Mouse (Mus musculus): ENCODE data around the gene Hand2. TPM values are rescaled to one million over a fixed set of nuclear protein-coding genes. Genes with fewer than 3 reads are reported as not detected.

Hand2 gene
- polyA plus RNA-seq, 1 experiment from 2014 or later = not detected

DNA sequence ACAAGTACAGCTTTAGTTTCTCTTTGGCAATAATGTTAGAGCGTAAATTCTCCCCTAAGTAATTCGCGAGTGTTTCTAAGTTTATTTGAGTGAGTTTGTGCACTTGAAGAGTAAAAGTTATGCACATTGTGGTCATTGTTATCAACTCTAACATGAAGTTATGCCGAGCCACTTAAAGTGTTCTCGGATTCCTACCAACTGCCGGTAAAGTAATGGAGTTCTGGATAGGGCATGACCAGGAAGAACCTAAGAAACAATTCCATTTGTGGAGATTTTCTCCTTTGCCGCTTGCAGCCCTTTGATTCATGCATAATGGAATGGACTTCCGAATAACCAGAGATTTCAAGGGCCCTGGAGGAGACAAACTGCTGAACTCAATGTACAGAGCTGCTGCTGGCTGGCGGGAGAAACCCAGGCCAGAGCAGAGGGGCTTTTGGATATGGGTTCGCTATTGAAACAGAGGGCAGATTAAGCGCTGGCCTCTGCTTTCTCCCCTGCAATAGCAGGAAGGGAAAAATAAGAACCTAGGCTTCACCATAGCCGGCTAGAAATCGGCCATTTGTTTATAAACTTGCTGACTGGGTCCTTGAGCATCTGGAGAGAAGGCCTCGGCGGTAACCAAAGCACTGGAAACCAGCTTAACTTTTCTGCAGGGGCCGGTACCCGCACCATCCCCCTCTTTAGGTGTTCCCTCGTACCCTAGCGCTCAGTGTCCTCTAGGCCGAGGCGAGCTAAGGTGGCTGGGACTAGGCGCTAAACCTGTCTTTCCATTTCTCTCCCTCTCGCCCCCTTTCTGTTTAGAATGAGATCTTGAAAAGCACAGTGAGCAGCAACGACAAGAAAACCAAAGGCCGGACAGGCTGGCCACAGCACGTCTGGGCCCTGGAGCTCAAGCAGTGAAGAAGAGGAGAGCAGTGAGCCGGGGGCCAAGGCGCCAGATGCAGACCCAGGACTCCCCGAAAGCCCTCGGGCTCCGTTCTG is 2.5 kb downstream of the Hand2 start:
- H3K9ac ChIP-seq (ENCODE audit: low read depth, low read length) = no peak overlapping the region
- H3K4me3 ChIP-seq (ENCODE audit: low read length) = no peak overlapping the region
- peaks cover 13% of the 10 kb centered on the region for H3K4me1 ChIP-seq (ENCODE audit: control insufficient read depth, insufficient read depth, low read depth, low read length)
- H3K4me2 ChIP-seq (ENCODE audit: low read length) = no peak overlapping the region
- H3K27me3 ChIP-seq (replicated peaks; ENCODE audit: control insufficient read depth, insufficient read depth, low read length) = peaks cover 60% of the 10 kb centered on the region
- H3K36me3 ChIP-seq (ENCODE audit: control insufficient read depth, insufficient read depth, low read length) = no peaks in the 10 kb centered on the region
- ATAC-seq = no peak
- no peak overlapping the region for H3K27ac ChIP-seq (ENCODE audit: low read depth, low read length)
- H3K9me3 ChIP-seq (ENCODE audit: control insufficient read depth, low read length) = no peaks in the 10 kb centered on the region
- WGBS = 1% methylated on average over 31 of the region's 31 CpGs

DNA sequence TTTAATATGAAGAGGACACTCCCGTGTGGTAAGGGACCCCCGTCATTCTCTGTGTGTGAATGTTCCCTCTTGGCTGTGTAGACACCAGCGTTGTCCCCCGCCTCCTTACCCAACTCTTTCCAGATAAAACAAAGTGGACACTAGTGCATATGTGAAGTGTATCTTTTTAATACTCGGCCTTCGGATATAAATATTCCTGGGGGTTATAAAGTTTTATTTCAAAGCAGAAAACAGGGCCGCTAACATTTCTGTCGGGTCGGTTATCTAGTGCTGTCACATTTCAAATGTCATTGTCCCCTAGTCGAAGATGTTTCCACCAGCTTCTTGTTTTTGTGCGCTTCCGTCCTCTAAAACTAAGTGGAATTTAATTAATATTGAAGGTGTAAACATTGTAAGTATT is 3.3 kb downstream of the Hand2 start:
- Histone ChIP-seq H3K27me3 (replicated peaks; ENCODE audit: control insufficient read depth, insufficient read depth, low read length) (peaks cover 55% of the 10 kb centered on the region), H3K9ac (ENCODE audit: low read depth, low read length) (no peak overlapping the region), H3K4me1 (ENCODE audit: control insufficient read depth, insufficient read depth, low read depth, low read length) (peaks cover 15% of the 10 kb centered on the region), H3K36me3 (ENCODE audit: control insufficient read depth, insufficient read depth, low read length) (no peaks in the 10 kb centered on the region), H3K9me3 (ENCODE audit: control insufficient read depth, low read length) (no peaks in the 10 kb centered on the region), H3K4me2 (ENCODE audit: low read length) (no peak overlapping the region), H3K4me3 (ENCODE audit: low read length) (no peak overlapping the region), H3K27ac (ENCODE audit: low read depth, low read length) (no peak overlapping the region)
- ATAC-seq = no peak
- WGBS = 2% methylated on average over 12 of the region's 12 CpGs

DNA sequence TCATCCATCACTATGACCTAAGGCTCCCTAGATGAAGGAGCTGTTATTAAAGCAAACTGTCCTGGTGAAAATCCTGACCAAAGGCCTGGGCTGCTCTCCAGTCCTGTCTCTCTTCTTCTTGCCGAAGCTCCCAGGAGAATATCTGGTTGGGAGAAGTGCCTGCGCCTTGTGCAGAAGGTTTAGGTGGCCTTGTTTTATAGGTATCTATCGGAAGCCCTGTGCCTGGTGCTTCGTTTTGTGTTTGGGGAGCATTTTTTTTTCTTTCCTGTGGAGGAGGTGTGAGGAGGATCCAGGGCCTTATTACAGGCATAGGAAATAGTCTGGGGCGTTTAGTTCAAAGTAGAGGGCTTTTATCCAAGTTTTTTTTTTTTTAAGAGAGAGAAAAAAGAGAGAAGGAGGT is 3.9 kb downstream of the Hand2 start:
- peaks cover 56% of the 10 kb centered on the region for H3K27me3 ChIP-seq (replicated peaks; ENCODE audit: control insufficient read depth, insufficient read depth, low read length)
- 3% methylated on average over 5 of the region's 5 CpGs for WGBS

DNA sequence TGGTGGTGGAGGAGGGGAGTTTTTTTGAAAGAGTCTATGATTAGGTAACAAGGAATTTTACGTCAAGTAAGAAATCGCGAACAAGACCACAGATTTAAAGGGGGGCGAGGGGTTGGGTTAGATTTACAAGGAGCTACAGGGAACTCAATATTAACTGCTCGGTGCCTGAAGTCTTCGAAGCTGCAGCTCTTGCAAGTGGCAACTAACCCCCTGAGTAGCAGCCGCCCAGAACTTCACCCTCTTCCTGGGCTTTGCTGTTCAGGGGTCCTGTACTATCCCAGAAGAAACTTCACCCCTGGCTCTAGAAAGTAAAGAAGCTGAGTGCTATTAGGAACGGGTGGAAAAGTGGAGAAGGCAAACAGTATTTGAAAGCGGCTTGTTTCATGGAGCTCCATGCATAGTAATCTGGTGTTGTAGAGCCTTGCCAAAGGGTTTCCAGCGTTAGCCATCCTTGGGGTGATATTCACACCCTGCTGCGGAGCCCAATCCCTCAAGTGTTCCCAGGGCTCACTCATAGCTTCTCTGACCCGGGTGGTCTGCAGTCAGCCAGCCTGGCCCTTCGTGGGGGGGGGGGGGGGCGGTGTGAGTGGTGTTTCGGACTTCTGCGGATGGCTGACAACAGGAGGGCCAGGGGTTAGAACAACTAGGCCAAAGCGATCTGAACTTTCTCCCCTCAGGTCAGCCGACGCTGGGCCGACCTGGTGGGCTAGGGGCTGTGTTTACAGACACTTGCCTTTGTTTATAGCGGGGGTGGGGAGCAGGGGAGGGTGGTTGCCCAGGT is 4.5 kb downstream of the Hand2 start:
- Histone ChIP-seq H3K4me1 (ENCODE audit: control insufficient read depth, insufficient read depth, low read depth, low read length) (peaks cover 15% of the 10 kb centered on the region), H3K36me3 (ENCODE audit: control insufficient read depth, insufficient read depth, low read length) (no peaks in the 10 kb centered on the region), H3K9me3 (ENCODE audit: control insufficient read depth, low read length) (no peaks in the 10 kb centered on the region), H3K4me3 (ENCODE audit: low read length) (no peak overlapping the region), H3K4me2 (ENCODE audit: low read length) (no peak overlapping the region), H3K9ac (ENCODE audit: low read depth, low read length) (no peak overlapping the region), H3K27me3 (replicated peaks; ENCODE audit: control insufficient read depth, insufficient read depth, low read length) (peaks cover 60% of the 10 kb centered on the region), H3K27ac (ENCODE audit: low read depth, low read length) (no peak overlapping the region)
- no peak for ATAC-seq
- under 1% methylated on average over 19 of the region's 21 CpGs for WGBS

More for the DNA sequence above, 3.9 kb downstream of the Hand2 start:
- Histone ChIP-seq H3K27ac (ENCODE audit: low read depth, low read length) (no peak overlapping the region), H3K9ac (ENCODE audit: low read depth, low read length) (no peak overlapping the region), H3K4me2 (ENCODE audit: low read length) (no peak overlapping the region), H3K36me3 (ENCODE audit: control insufficient read depth, insufficient read depth, low read length) (no peaks in the 10 kb centered on the region), H3K4me1 (ENCODE audit: control insufficient read depth, insufficient read depth, low read depth, low read length) (peaks cover 15% of the 10 kb centered on the region), H3K9me3 (ENCODE audit: control insufficient read depth, low read length) (no peaks in the 10 kb centered on the region), H3K4me3 (ENCODE audit: low read length) (no peak overlapping the region)
- ATAC-seq = no peak

DNA sequence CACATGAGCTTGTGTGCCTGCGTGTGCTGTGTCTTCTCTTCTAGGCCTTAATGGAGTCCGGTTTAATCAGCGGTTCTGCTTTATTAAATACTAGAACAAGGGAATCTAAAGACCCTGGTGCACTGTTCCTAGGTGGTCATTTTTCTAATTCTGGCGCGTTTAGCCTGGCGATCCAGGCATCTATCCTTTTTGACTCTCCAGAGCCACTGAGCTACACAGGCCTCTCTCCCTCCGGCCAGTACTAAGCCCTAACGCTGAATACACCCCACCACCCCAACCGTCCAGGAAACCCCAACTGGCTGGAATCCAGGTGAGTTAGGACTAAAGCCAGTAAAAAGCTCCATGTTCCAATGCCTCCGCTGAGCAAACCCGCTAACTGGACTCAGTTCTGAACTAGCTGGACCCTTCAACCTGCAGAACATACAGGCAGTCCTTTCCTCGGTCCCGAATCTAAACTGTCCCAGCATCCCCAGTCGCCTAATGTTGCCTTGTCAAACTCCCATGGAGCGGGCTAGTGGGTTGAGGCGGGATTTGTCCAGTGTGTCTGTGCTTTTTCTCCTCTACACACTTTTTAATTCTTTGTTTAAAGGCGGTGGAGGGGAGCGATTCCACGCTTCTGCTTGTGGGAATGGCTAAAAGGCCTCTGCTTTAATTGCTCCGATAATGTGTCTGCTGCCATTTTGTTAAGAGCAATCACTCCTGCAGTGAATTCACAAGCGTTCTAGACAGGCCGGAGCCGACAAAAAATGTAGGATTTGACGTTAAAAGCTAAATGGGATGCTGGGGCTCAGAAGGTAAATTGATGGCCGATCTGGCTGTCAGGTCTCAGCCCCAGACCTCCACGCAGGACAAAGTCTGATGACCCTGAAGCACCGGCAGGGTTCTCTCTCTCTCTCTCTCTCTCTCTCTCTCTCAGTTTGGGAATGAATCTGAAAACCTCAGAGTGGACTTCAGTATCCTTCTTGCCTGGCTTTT is 5.6 kb downstream of the Hand2 start:
- peaks cover 9% of the 10 kb centered on the region for H3K4me1 ChIP-seq (ENCODE audit: control insufficient read depth, insufficient read depth, low read depth, low read length)
- no peaks in the 10 kb centered on the region for H3K9me3 ChIP-seq (ENCODE audit: control insufficient read depth, low read length)
- no peak overlapping the region for H3K9ac ChIP-seq (ENCODE audit: low read depth, low read length)
- H3K27ac ChIP-seq (ENCODE audit: low read depth, low read length) = no peak overlapping the region
- 5% methylated on average over 27 of the region's 27 CpGs for WGBS
- H3K27me3 ChIP-seq (replicated peaks; ENCODE audit: control insufficient read depth, insufficient read depth, low read length) = peaks cover 58% of the 10 kb centered on the region
- H3K36me3 ChIP-seq (ENCODE audit: control insufficient read depth, insufficient read depth, low read length) = no peaks in the 10 kb centered on the region
- ATAC-seq = no peak
- no peak overlapping the region for H3K4me3 ChIP-seq (ENCODE audit: low read length)
- no peak overlapping the region for H3K4me2 ChIP-seq (ENCODE audit: low read length)

DNA sequence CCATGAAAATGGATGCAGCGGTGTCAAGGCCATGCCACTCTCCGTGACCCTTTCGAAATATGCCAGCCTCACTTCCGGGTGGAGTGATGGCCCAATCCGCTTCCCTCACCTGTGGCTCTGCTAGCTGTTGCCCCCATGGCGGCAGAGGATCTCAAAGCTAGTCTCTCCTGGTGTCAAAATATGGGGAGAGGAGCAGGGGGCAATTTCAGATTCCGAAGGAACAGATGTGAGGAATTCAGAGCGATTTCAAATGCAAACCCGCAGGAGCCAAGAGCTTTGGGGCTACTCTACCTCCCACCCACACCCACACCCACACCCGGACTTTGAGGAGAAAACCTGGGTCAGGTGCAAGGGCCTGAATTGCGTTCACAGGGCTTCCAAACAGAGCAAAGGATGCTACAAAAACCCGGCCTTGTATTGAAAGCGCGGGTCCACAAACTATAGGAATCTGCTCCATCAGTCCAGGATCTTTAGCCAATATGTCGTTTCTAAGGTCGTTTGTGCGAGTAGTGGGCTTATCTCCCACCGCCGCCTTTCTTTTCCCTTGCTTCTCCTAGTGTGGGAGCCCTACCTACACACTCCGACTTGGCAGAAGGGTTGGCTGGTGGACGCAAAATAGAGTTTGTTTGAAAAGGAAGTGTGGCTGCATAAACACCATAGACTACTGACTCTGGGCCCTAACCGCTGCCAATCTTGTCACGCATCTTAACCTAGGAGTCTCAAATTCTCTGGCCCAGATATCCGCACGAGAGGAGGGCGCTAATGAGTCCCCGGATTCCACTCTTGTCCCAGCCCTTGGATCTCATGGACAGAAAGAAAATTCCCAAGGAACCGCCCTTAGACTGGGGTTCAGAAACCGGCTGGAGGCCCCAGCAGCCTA is 6.7 kb downstream of the Hand2 start:
- Histone ChIP-seq H3K9me3 (ENCODE audit: control insufficient read depth, low read length) (no peaks in the 10 kb centered on the region), H3K36me3 (ENCODE audit: control insufficient read depth, insufficient read depth, low read length) (no peaks in the 10 kb centered on the region), H3K4me1 (ENCODE audit: control insufficient read depth, insufficient read depth, low read depth, low read length) (peaks cover 2% of the 10 kb centered on the region), H3K27me3 (replicated peaks; ENCODE audit: control insufficient read depth, insufficient read depth, low read length) (peaks cover 57% of the 10 kb centered on the region), H3K4me3 (ENCODE audit: low read length) (no peak overlapping the region), H3K9ac (ENCODE audit: low read depth, low read length) (no peak overlapping the region), H3K27ac (ENCODE audit: low read depth, low read length) (no peak overlapping the region), H3K4me2 (ENCODE audit: low read length) (no peak overlapping the region)
- ATAC-seq = no peak
- 1% methylated on average over 29 of the region's 29 CpGs for WGBS

DNA sequence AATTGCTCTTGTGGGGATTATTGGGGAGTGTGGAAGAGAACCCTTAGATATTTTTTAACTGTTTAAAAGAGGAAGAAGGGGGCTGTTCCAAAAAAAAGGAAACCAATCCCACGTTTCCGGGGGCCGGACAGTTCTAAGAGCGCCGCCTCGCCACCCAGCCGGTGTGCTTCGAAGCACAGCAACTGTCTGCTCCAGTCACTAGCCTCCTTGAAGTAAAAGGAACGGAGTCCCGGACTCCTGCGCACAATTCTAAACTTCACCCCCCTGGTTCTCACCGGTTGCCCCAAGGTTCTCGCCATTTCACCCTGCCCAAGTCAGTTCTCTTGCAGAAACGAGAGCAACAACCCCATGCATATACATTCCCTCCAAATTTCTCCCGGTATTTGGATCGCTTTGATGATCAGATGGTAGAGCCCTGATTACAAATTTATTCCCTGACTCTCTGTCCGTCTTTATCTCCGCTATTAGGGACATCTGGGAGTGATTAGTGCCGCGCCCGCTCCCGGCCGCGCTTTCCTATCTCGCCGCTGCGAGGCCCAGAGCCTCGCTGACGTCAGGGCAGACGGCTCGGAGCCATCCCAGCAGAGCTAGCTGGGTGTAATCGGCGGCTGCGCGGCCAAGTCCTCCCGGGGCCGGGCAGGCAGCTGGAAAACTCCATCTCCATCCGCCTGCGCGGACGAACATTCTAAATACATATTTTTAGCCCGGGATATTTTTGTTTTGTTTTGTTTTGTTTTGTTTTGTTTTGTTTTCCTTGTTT is 7.6 kb downstream of the Hand2 start:
- Histone ChIP-seq H3K27ac (ENCODE audit: low read depth, low read length) (no peak overlapping the region), H3K9me3 (ENCODE audit: control insufficient read depth, low read length) (no peaks in the 10 kb centered on the region), H3K27me3 (replicated peaks; ENCODE audit: control insufficient read depth, insufficient read depth, low read length) (peaks cover 59% of the 10 kb centered on the region), H3K4me3 (ENCODE audit: low read length) (peak overlapping the region; percentile 7; the same call in 1 of the 2 replicates), H3K9ac (ENCODE audit: low read depth, low read length) (no peak overlapping the region), H3K4me1 (ENCODE audit: control insufficient read depth, insufficient read depth, low read depth, low read length) (peaks cover 2% of the 10 kb centered on the region), H3K36me3 (ENCODE audit: control insufficient read depth, insufficient read depth, low read length) (no peaks in the 10 kb centered on the region), H3K4me2 (ENCODE audit: low read length) (peak overlapping the region; percentile 27)
- peak; percentile 43; the same call in 1 of the 2 replicates for ATAC-seq
- WGBS = under 1% methylated on average over 42 of the region's 42 CpGs
